In genomic region chr17:26947231-26948100, GRCm38 (mm10) we compare ENCODE assay signal across 8 mouse cellular contexts. TPM values are rescaled to one million over a fixed set of nuclear protein-coding genes. Genes with fewer than 3 reads are reported as not detected.
DNase-seq lines count a peak whose midpoint lies in the region; ATAC-seq and TF ChIP-seq lines count a peak whose summit lies in the region.

No protein-coding gene starts in this region.

- no peak for DNase-seq in heart, adult 18-20 months
- no peak for DNase-seq in ES-E14 (ENCODE audit: low read depth, low spot score)
- DNase-seq in liver, embryonic 13.5 days, result no peak
- no peak for DNase-seq in thymus, postnatal 4 days
- no peak for DNase-seq in urinary bladder, postnatal 25 days (ENCODE audit: low spot score)
- DNase-seq in lung, postnatal 14 days, result no peak

- in situ Hi-C loops in ES-E14 (cut with MboI; ENCODE audit: low sequenced_read_pairs in 2 of 2, unreplicated experiment in 2 of 2), result no loop called here

- no peak for ATAC-seq in heart, embryonic 14.5 days (ENCODE audit: insufficient number of reproducible peaks, insufficient read depth, low FRiP score, low read depth)
- no peak for ATAC-seq in forebrain, embryonic 12.5 days (ENCODE audit: low FRiP score)
- ATAC-seq in liver, embryonic 13.5 days (ENCODE audit: low read depth), result no peak

- H3K4me2 ChIP-seq in heart, embryonic 14.5 days (ENCODE audit: low read length), result peak overlapping the region; percentile 92
- H3K4me2 ChIP-seq in forebrain, embryonic 12.5 days, result peak overlapping the region; percentile 80
- peak overlapping the region; percentile 80 for H3K4me2 ChIP-seq in liver, embryonic 13.5 days

- H3K27ac ChIP-seq in heart, embryonic 14.5 days (replicated peaks in 1 of 2; ENCODE audit: control insufficient read depth in 1 of 2, insufficient read depth in 1 of 2, low read depth in 2 of 2, low read length in 2 of 2), result peak overlapping the region in 1 of 2 experiments; percentile 84; a peak in 2 of 4 replicates
- H3K27ac ChIP-seq in ES-E14 (ENCODE audit: insufficient read depth, low read depth, low read length, poor library complexity, severe bottlenecking), result no peak overlapping the region
- H3K27ac ChIP-seq in forebrain, embryonic 12.5 days, result peak overlapping the region; percentile 86
- no peak overlapping the region for H3K27ac ChIP-seq in liver, embryonic 13.5 days

- no peak overlapping the region for H3K4me3 ChIP-seq in heart, embryonic 14.5 days (ENCODE audit: control insufficient read depth in 1 of 2, insufficient read depth in 1 of 2, low read depth in 1 of 2, low read length in 2 of 2)
- 0 out of 4 replicates have a peak overlapping the region, but pooled peaks have one; percentile 26 to 65 for H3K4me3 ChIP-seq in ES-E14 (ENCODE audit: insufficient read depth in 1 of 2, low read depth in 1 of 2, low read length in 2 of 2, poor library complexity in 1 of 2, severe bottlenecking in 1 of 2)
- peak overlapping the region; percentile 44 for H3K4me3 ChIP-seq in forebrain, embryonic 12.5 days (replicated peaks)
- H3K4me3 ChIP-seq in liver, embryonic 13.5 days (replicated peaks), result peak overlapping the region; percentile 50; the same call in 1 of the 2 replicates

- 70% methylated on average over 12 of the region's 12 CpGs for WGBS in heart, embryonic 14.5 days
- WGBS in forebrain, embryonic 12.5 days, result 22% methylated on average over 12 of the region's 12 CpGs
- WGBS in liver, embryonic 13.5 days (ENCODE audit: insufficient replicate concordance), result 67% methylated on average over 12 of the region's 12 CpGs

- H3K27me3 ChIP-seq in heart, embryonic 14.5 days (ENCODE audit: control insufficient read depth, insufficient read depth, low read length), result no peaks in the 10 kb centered on the region
- H3K27me3 ChIP-seq in forebrain, embryonic 12.5 days, result no peaks in the 10 kb centered on the region
- H3K27me3 ChIP-seq in liver, embryonic 13.5 days, result peaks cover 31% of the 10 kb centered on the region

- peaks cover 26 to 57% of the 10 kb centered on the region in 2 experiments for H3K4me1 ChIP-seq in heart, embryonic 14.5 days (ENCODE audit: control insufficient read depth in 2 of 2, insufficient read depth in 2 of 2, low read length in 2 of 2)
- peaks cover 0 to 27% of the 10 kb centered on the region in 2 experiments; a peak in 2 of 4 replicates for H3K4me1 ChIP-seq in ES-E14 (ENCODE audit: control insufficient read depth in 2 of 2, insufficient read depth in 2 of 2, low read length in 2 of 2, poor library complexity in 1 of 2)
- H3K4me1 ChIP-seq in forebrain, embryonic 12.5 days, result peaks cover 83% of the 10 kb centered on the region
- peaks cover 71% of the 10 kb centered on the region for H3K4me1 ChIP-seq in liver, embryonic 13.5 days (replicated peaks)

- H3K9ac ChIP-seq in heart, embryonic 14.5 days (ENCODE audit: low read length), result no peak overlapping the region
- H3K9ac ChIP-seq in ES-E14 (ENCODE audit: insufficient read depth, low read depth, low read length, poor library complexity, severe bottlenecking), result no peak overlapping the region
- peak overlapping the region; percentile 69 for H3K9ac ChIP-seq in forebrain, embryonic 12.5 days
- peak overlapping the region; percentile 73 for H3K9ac ChIP-seq in liver, embryonic 13.5 days

- H3K36me3 ChIP-seq in heart, embryonic 14.5 days (ENCODE audit: control insufficient read depth, insufficient read depth, low read length), result no peaks in the 10 kb centered on the region
- H3K36me3 ChIP-seq in ES-E14 (ENCODE audit: control insufficient read depth, insufficient read depth, low read length, poor library complexity, severe bottlenecking), result no peaks in the 10 kb centered on the region
- no peaks in the 10 kb centered on the region; the same call in 1 of the 2 replicates for H3K36me3 ChIP-seq in forebrain, embryonic 12.5 days (replicated peaks)
- H3K36me3 ChIP-seq in liver, embryonic 13.5 days, result no peaks in the 10 kb centered on the region

- no peaks in the 10 kb centered on the region for H3K9me3 ChIP-seq in heart, embryonic 14.5 days (ENCODE audit: control insufficient read depth, low read length)
- no peaks in the 10 kb centered on the region for H3K9me3 ChIP-seq in ES-E14 (ENCODE audit: control insufficient read depth, insufficient read depth, low read depth, low read length)
- H3K9me3 ChIP-seq in forebrain, embryonic 12.5 days, result no peaks in the 10 kb centered on the region
- H3K9me3 ChIP-seq in liver, embryonic 13.5 days (replicated peaks), result no peaks in the 10 kb centered on the region

TF ChIP-seq in ES-E14, 5 proteins besides CTCF, POLR2A, EP300 and RAD21:
- TF ChIP-seq CHD2 (IDR thresholded peaks at IDR 0.05; ENCODE audit: low read depth, low read length), result no peak
- TF ChIP-seq ZNF384 (IDR thresholded peaks at IDR 0.05; ENCODE audit: low read depth, low read length), result no peak
- TF ChIP-seq MAFK (IDR thresholded peaks at IDR 0.05; ENCODE audit: insufficient read depth, low read depth, low read length), result no peak
- no peak for TF ChIP-seq ZC3H11A (IDR thresholded peaks at IDR 0.05; ENCODE audit: borderline replicate concordance, low read depth, low read length)
- no peak for TF ChIP-seq HCFC1 (IDR thresholded peaks at IDR 0.05; ENCODE audit: borderline replicate concordance, insufficient read depth, low read length)

RNA-seq across cellular contexts. Expression of gene Syngap1, which starts 6.4 kb away (rescaled TPM):
- 1.5 TPM in 2 replicates for polyA plus RNA-seq in heart, embryonic 14.5 days (2014; fragmentation: Nextera tagmentation; extraction: Ambion mirVana)
- total RNA-seq in heart, adult 18-20 months (2021), result 1 to 10 TPM; 3.6 to 5.5 TPM
- total RNA-seq in ES-E14 (2012; rRNA removed), result 6.6 and 10.3 TPM in 2 replicates
- polyA plus RNA-seq in forebrain, embryonic 12.5 days (2016; fragmentation: Nextera tagmentation; extraction: Ambion mirVana), result 3.9 and 4.8 TPM in 2 replicates
- 0.25 and 0.44 TPM in 2 replicates for polyA plus RNA-seq in liver, embryonic 13.5 days (2015; fragmentation: Nextera tagmentation; extraction: Ambion mirVana)

RNA-seq across cellular contexts. Expression of gene Cuta, which starts 8.1 kb away (rescaled TPM):
- 156 and 173 TPM in 2 replicates for polyA plus RNA-seq in heart, embryonic 14.5 days (2014; fragmentation: Nextera tagmentation; extraction: Ambion mirVana)
- 100 to 1,000 TPM in 1 of 2 experiments, 10 to 100 TPM in 1; 93.2 to 100 TPM for total RNA-seq in heart, adult 18-20 months (2021)
- 43.0 and 60.0 TPM in 2 replicates for total RNA-seq in ES-E14 (2012; rRNA removed)
- polyA plus RNA-seq in forebrain, embryonic 12.5 days (2016; fragmentation: Nextera tagmentation; extraction: Ambion mirVana), result 155 and 161 TPM in 2 replicates
- 111 and 118 TPM in 2 replicates for polyA plus RNA-seq in liver, embryonic 13.5 days (2015; fragmentation: Nextera tagmentation; extraction: Ambion mirVana)

RNA-seq across cellular contexts. Expression of gene Phf1, which starts 14.6 kb away (rescaled TPM):
- polyA plus RNA-seq in heart, embryonic 14.5 days (2014; fragmentation: Nextera tagmentation; extraction: Ambion mirVana), result 5.2 and 8.0 TPM in 2 replicates
- 10 to 100 TPM; 15.3 to 16.5 TPM for total RNA-seq in heart, adult 18-20 months (2021)
- 9.4 and 13.3 TPM in 2 replicates for total RNA-seq in ES-E14 (2012; rRNA removed)
- 8.6 and 8.8 TPM in 2 replicates for polyA plus RNA-seq in forebrain, embryonic 12.5 days (2016; fragmentation: Nextera tagmentation; extraction: Ambion mirVana)
- 1.4 and 1.6 TPM in 2 replicates for polyA plus RNA-seq in liver, embryonic 13.5 days (2015; fragmentation: Nextera tagmentation; extraction: Ambion mirVana)

RNA-seq across cellular contexts. Expression of gene Zbtb9, which starts 25.5 kb away (rescaled TPM):
- polyA plus RNA-seq in heart, embryonic 14.5 days (2014; fragmentation: Nextera tagmentation; extraction: Ambion mirVana), result 6.8 TPM in 2 replicates
- 1 to 10 TPM; 2.6 to 3.7 TPM for total RNA-seq in heart, adult 18-20 months (2021)
- 6.7 and 8.2 TPM in 2 replicates for total RNA-seq in ES-E14 (2012; rRNA removed)
- polyA plus RNA-seq in forebrain, embryonic 12.5 days (2016; fragmentation: Nextera tagmentation; extraction: Ambion mirVana), result 18.9 and 20.0 TPM in 2 replicates
- polyA plus RNA-seq in liver, embryonic 13.5 days (2015; fragmentation: Nextera tagmentation; extraction: Ambion mirVana), result 6.3 and 7.0 TPM in 2 replicates

RNA-seq across cellular contexts. Expression of gene Kifc5b, which starts 30.6 kb away (rescaled TPM):
- 4.2 and 5.0 TPM in 2 replicates for polyA plus RNA-seq in heart, embryonic 14.5 days (2014; fragmentation: Nextera tagmentation; extraction: Ambion mirVana)
- total RNA-seq in heart, adult 18-20 months (2021), result 1 to 10 TPM in 1 of 2 experiments, under 1 TPM in 1; 0.37 to 1.1 TPM
- 52.5 and 83.4 TPM in 2 replicates for total RNA-seq in ES-E14 (2012; rRNA removed)
- polyA plus RNA-seq in forebrain, embryonic 12.5 days (2016; fragmentation: Nextera tagmentation; extraction: Ambion mirVana), result 9.7 and 9.8 TPM in 2 replicates
- polyA plus RNA-seq in liver, embryonic 13.5 days (2015; fragmentation: Nextera tagmentation; extraction: Ambion mirVana), result 4.7 and 5.2 TPM in 2 replicates

Comparison
In these comparisons a context has a peak if more than half of its experiments do, and no peak if none do; other contexts are left out.
1. H3K4me3 ChIP-seq: peak in ES-E14 (2 of 2), forebrain, embryonic 12.5 days (single experiment) and liver, embryonic 13.5 days (single experiment); none in heart, embryonic 14.5 days (0 of 2).
2. H3K9ac ChIP-seq: peak in forebrain, embryonic 12.5 days (single experiment) and liver, embryonic 13.5 days (single experiment); none in heart, embryonic 14.5 days (single experiment) and ES-E14 (single experiment).
3. Peak in every context shown above with its lines, with median percentiles within 50 percentile points of each other: H3K4me2 ChIP-seq.